Mouse (Mus musculus) midbrain, postnatal 0 days (tissue): ENCODE measurements at regions not wholly inside any gene's neighbourhood (a gene's known extent, or its start where the extent isn't known, plus 50 kb on each side); places are given as distances from the start of the nearest gene placed in this dataset.

Experiments used
- ATAC-seq: fragments of 200-750 bp; cut with Nextera tagmentation; 2 replicates; pipeline ENCODE4 v1.8.0; 2017; ENCODE audit warnings: moderate number of reproducible peaks, mild to moderate bottlenecking, moderate TSS enrichment, moderate library complexity; ENCODE audit not compliant: low FRiP score
- DNase-seq: peaks from one replicate; pipeline ENCODE4 v3.0.0-alpha.2; 2015; ENCODE audit warnings: low spot score
- H3K27ac ChIP-seq: fragments of 300-500 bp; sonication (generic); 2 replicates; pipeline ENCODE4 v1.5.1; 2014; ENCODE audit warnings: low read depth, mild to moderate bottlenecking, low read length, mixed read lengths
- H3K27me3 ChIP-seq: fragments of 300-500 bp; sonication (generic); 2 replicates; pipeline ENCODE4 v1.6.1; 2014; ENCODE audit warnings: low read length, control low read depth, mixed read lengths; ENCODE audit not compliant: insufficient read depth
- H3K36me3 ChIP-seq: fragments of 300-500 bp; sonication (generic); 2 replicates; pipeline ENCODE4 v1.6.1; 2014; ENCODE audit warnings: low read length, control low read depth, mixed read lengths; ENCODE audit not compliant: insufficient read depth
- H3K4me1 ChIP-seq: fragments of 300-500 bp; sonication (generic); 2 replicates; pipeline ENCODE4 v1.6.1; 2014; ENCODE audit warnings: mild to moderate bottlenecking, control low read depth, antibody characterized with exemption, low read length, mixed read lengths; ENCODE audit not compliant: insufficient read depth
- H3K4me2 ChIP-seq: fragments of 300-500 bp; sonication (generic); 2 replicates; pipeline ENCODE4 v1.6.1; 2014; ENCODE audit warnings: low read depth, mild to moderate bottlenecking, low read length, mixed read lengths; ENCODE audit not compliant: poor library complexity, severe bottlenecking
- H3K4me3 ChIP-seq: fragments of 300-500 bp; sonication (generic); 2 replicates; pipeline ENCODE4 v1.5.1; 2014; ENCODE audit warnings: low read depth, mild to moderate bottlenecking, low read length, moderate library complexity
- H3K9ac ChIP-seq: fragments of 300-500 bp; sonication (generic); replicated peaks from 2 replicates; pipeline ENCODE4 v1.6.1; 2014; ENCODE audit warnings: mild to moderate bottlenecking, low read length, moderate library complexity, mixed read lengths; ENCODE audit not compliant: poor library complexity, severe bottlenecking
- H3K9me3 ChIP-seq: fragments of 300-500 bp; sonication (generic); 2 replicates; pipeline ENCODE4 v1.6.1; 2016; ENCODE audit warnings: low read length, control low read depth
- CTCF ChIP-seq: IDR thresholded peaks from 2 replicates; pipeline ENCODE4 v1.5.1; 2016; ENCODE audit warnings: antibody characterized with exemption, mild to moderate bottlenecking
- WGBS: fragments of 180-500 bp; shearing (Covaris S2); extraction: QIAGEN DNeasy Blood & Tissue Kit; methylation state at CpG from one replicate; pipeline ENCODE4 v1.1.7; 2014; 5-methylcytosine and 5-hydroxymethylcytosine counted together

GRCm38 (mm10) chr17:51411545-51412094 lies 232.5 kb upstream of the Tbc1d5 start:
- no peaks in the 10 kb centered on the region for H3K9me3 ChIP-seq
- no peak overlapping the region for H3K4me3 ChIP-seq
- no peaks in the 10 kb centered on the region for H3K36me3 ChIP-seq
- no peak for DNase-seq
- H3K27ac ChIP-seq: no peak overlapping the region
- no peak overlapping the region for H3K9ac ChIP-seq
- ATAC-seq: no peak
- 85% methylated on average over 12 of the region's 12 CpGs for WGBS
- no peaks in the 10 kb centered on the region for H3K4me1 ChIP-seq
- H3K4me2 ChIP-seq: no peak overlapping the region
- no peak for TF ChIP-seq CTCF
- H3K27me3 ChIP-seq: no peaks in the 10 kb centered on the region

DNA sequence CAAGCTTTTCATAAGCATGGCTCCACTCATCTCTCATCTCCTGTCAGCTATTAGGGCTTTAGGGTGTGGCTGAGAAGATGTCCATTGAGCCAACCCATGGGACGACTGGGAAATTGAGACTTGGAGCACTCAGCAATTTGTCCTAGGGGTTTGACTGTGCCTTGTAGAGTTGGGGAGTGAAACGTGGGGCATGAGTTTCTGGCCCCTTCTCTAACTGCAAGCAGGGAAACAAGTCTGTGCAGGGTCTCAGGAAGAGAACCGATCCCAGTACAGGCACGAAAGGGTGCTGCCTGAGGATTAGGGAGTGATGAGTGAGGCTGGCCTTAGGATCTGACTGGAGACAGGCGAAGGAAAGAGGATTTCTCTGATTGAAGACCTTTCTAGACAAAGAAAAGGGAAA lies 229.7 kb upstream of the Tbc1d5 start:
- Histone ChIP-seq H3K4me3 (no peak overlapping the region), H3K4me2 (no peak overlapping the region), H3K36me3 (no peaks in the 10 kb centered on the region), H3K4me1 (no peaks in the 10 kb centered on the region), H3K9me3 (no peaks in the 10 kb centered on the region), H3K9ac (no peak overlapping the region), H3K27ac (no peak overlapping the region), H3K27me3 (no peaks in the 10 kb centered on the region)
- no peak for ATAC-seq
- no peak for TF ChIP-seq CTCF
- WGBS: 65% methylated on average over 5 of the region's 5 CpGs
- no peak for DNase-seq

DNA sequence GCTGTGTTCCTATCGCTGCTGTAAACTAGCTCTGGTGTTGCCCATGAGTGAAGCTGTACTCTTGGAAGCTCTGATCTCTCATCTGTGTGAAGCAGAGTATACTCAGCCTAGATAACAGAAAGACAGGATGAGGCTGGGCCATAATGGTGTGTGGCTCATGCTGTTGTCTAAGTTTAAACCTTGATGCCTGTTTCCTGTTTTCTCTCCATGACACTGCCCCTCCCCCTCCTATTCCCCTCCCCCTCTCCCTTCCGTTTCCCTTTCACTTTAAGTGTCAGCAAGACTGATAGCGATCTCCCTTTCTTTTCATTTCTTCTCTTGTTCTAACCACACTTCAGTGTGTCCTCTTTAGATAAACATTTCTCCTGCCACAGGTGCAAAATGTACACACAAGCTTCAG lies 229.2 kb upstream of the Tbc1d5 start:
- TF ChIP-seq CTCF: no peak
- ATAC-seq: no peak
- no peaks in the 10 kb centered on the region for H3K27me3 ChIP-seq
- H3K4me3 ChIP-seq: no peak overlapping the region
- H3K9ac ChIP-seq: no peak overlapping the region
- H3K9me3 ChIP-seq: no peaks in the 10 kb centered on the region
- 75% methylated on average over 3 of the region's 3 CpGs for WGBS
- no peaks in the 10 kb centered on the region for H3K36me3 ChIP-seq
- H3K4me2 ChIP-seq: no peak overlapping the region
- H3K4me1 ChIP-seq: no peaks in the 10 kb centered on the region
- H3K27ac ChIP-seq: no peak overlapping the region
- DNase-seq: no peak

DNA sequence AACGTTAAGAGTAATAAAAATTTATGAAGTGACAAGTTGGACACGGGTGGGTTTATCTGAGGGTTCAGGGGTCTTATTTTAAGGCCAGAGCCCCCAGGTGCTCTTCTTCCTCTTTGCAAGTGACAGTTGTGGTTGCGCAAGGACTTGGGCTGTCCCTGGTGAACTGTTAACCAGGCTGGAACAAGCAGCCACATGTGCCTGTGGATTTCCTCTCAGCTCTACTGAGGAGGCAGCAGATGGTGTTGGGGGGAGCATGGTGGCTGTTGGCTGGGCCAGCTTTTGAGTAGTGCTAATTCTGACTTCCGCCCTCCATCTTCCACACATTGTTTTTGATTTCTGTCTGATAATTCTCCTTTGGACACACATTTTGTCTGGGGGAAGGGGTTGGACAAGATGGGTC lies 227.9 kb upstream of the Tbc1d5 start:
- TF ChIP-seq CTCF: no peak
- no peak overlapping the region for H3K9ac ChIP-seq
- H3K27me3 ChIP-seq: no peaks in the 10 kb centered on the region
- H3K27ac ChIP-seq: no peak overlapping the region
- DNase-seq: no peak
- no peaks in the 10 kb centered on the region for H3K9me3 ChIP-seq
- H3K4me3 ChIP-seq: no peak overlapping the region
- no peak overlapping the region for H3K4me2 ChIP-seq
- no peaks in the 10 kb centered on the region for H3K36me3 ChIP-seq
- no peak for ATAC-seq
- 88% methylated on average over 4 of the region's 4 CpGs for WGBS
- no peaks in the 10 kb centered on the region for H3K4me1 ChIP-seq

DNA sequence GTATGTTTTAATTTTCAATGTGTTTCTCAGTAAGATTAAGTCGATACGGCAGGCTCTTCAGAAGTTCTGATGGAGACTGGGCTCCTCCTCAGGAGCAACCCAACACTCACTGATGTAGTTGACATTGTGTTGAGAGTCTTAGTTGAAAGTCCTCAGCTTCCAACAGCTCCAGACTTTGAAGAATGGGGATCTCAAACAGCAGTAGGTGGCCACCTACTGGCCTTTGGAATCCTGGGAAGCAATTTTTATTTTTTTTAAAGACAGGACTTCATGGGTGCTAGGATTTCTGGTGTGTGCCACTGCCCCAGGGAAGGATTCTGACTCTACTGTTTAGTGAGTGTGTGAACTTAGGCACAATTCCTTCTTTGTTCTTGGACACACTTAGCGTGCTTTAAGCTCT lies 225.9 kb upstream of the Tbc1d5 start:
- no peak for TF ChIP-seq CTCF
- Histone ChIP-seq H3K36me3 (no peaks in the 10 kb centered on the region), H3K27ac (no peak overlapping the region), H3K4me2 (no peak overlapping the region), H3K4me1 (no peaks in the 10 kb centered on the region), H3K27me3 (no peaks in the 10 kb centered on the region), H3K9me3 (no peaks in the 10 kb centered on the region), H3K9ac (no peak overlapping the region), H3K4me3 (no peak overlapping the region)
- DNase-seq (no peak), ATAC-seq (no peak)
- WGBS: 80% methylated on average over 3 of the region's 3 CpGs

DNA sequence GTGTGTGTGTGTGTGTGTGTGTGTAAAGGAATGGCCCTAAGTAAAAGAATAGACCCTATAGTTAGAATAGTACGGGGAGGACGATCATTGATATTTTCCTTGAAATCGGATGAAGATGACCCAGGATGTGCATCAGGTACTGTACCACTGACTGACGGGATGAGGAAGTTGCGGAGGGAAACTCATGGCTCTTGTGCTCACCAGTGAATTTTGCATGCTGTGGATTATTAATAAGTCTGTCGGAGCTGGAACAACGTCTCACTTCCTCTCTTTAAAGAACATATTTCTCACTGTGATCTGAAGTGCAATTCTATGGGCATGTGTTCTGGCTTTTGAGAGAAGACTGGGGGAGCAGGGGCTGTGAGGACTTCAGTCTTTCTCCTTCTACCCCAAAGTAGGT lies 218.8 kb upstream of the Tbc1d5 start:
- TF ChIP-seq CTCF: no peak
- no peak overlapping the region for H3K9ac ChIP-seq
- no peak overlapping the region for H3K4me3 ChIP-seq
- DNase-seq (no peak), ATAC-seq (no peak)
- H3K27me3 ChIP-seq: no peaks in the 10 kb centered on the region
- 0 out of 2 replicates have a peak, but pooled peaks cover 4% of the 10 kb centered on the region for H3K4me1 ChIP-seq
- WGBS: 72% methylated on average over 7 of the region's 7 CpGs
- no peaks in the 10 kb centered on the region for H3K36me3 ChIP-seq
- no peaks in the 10 kb centered on the region for H3K9me3 ChIP-seq
- H3K4me2 ChIP-seq: no peak overlapping the region
- no peak overlapping the region for H3K27ac ChIP-seq
